Mouse (Mus musculus): ENCODE measurements at regions not wholly inside any gene's neighbourhood (a gene's known extent, or its start where the extent isn't known, plus 50 kb on each side); places are given as distances from the start of the nearest gene placed in this dataset.

DNA sequence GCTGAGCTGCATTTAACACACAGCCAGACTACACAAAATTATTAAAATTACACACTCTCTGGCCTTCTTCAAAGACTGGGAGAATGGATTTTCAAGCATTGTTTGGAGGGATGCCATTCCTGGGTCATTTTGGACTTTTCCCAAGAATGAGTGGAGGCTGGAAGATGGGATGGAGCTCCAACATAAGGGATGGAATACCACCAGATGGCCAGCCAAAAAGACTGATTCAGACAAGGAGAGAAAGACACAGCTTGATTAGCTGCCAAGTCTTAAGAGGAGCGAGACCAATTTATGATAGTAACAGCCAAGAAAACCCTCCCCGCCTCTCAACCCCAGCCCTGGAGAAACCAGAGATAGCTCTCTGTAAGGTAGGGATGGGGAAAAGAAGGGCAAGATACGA, 253.4 kb upstream of the Chd6 start:
- TF ChIP-seq CTCF (IDR thresholded peaks at IDR 0.05; ENCODE audit: insufficient read depth, low read length): no peak
- no peak for TF ChIP-seq POLR2A (IDR thresholded peaks at IDR 0.05; ENCODE audit: borderline replicate concordance, extremely low read depth, low read depth, low read length)

All from lung, adult 2 months (tissue).